Mouse (Mus musculus): Measurements from ENCODE around the gene Sema5a. TPM values are rescaled to one million over a fixed set of nuclear protein-coding genes. Genes with fewer than 3 reads are reported as not detected.

Sema5a gene
- polyA plus RNA-seq, 1 experiment from 2014 or later, result 19.6 TPM

- Histone ChIP-seq H3K4me3 (no peak overlapping the region), H3K4me2 (no peak overlapping the region), H3K36me3 (ENCODE audit: poor library complexity, severe bottlenecking) (peaks cover 16% of the 10 kb centered on the region), H3K27me3 (no peaks in the 10 kb centered on the region), H3K4me1 (peaks cover 31% of the 10 kb centered on the region), H3K9ac (no peak overlapping the region), H3K27ac (no peak overlapping the region), H3K9me3 (replicated peaks) (peaks cover 5% of the 10 kb centered on the region)
- 44% methylated on average over 7 of the region's 7 CpGs for WGBS
- ATAC-seq, result peak; percentile 28; the same call in 1 of the 2 replicates
Measured at GRCm38 (mm10) chr15:32257886-32258319, 13.3 kb downstream of the Sema5a start.

DNA sequence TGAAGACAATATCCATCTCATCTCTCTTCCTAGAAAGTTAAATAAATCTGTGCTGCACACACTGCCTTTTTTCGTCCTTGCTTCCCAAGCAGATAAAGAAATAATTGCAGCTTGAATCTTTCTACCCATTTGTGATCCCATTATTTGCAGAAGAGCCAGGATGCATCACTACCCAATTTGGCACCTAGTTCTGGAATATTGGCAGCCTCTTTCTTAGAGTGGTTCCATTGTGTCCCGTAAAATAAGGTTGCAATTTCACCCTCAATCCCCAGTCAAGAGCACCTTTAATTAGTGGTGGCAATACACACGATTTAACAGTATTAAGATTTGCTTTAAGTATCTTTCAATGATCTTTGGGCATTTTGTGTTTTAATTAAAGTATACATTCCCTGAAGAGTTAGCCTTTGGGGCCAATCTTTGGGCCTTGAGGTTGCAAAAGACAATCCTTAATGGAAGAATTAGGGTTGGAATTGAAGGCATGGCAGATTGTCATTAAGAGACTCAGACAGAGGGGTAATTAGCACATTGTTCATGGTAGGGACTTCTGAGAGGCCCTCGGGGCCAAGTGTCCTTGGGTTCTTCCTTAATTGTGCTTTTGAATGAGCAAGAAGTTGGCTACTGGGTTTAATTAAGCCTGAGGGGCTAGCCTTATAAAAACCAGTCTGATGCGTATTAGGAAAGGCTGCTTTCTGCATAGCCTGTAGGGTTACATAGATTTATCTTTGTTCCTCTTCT lies 14.9 kb downstream of the Sema5a start:
- peaks cover 31% of the 10 kb centered on the region for H3K4me1 ChIP-seq
- no peak overlapping the region for H3K4me2 ChIP-seq
- peak; percentile 36; the same call in 1 of the 2 replicates for ATAC-seq
- H3K27ac ChIP-seq, result no peak overlapping the region
- no peaks in the 10 kb centered on the region for H3K9me3 ChIP-seq (replicated peaks)
- WGBS, result 19% methylated on average over 5 of the region's 5 CpGs
- no peaks in the 10 kb centered on the region for H3K27me3 ChIP-seq
- H3K36me3 ChIP-seq (ENCODE audit: poor library complexity, severe bottlenecking), result peaks cover 5% of the 10 kb centered on the region
- no peak overlapping the region for H3K4me3 ChIP-seq
- H3K9ac ChIP-seq, result no peak overlapping the region

- H3K4me1 ChIP-seq, result peaks cover 44% of the 10 kb centered on the region
- H3K9ac ChIP-seq, result no peak overlapping the region
- 37% methylated on average over 5 of the region's 5 CpGs for WGBS
- peaks cover 5% of the 10 kb centered on the region for H3K36me3 ChIP-seq (ENCODE audit: poor library complexity, severe bottlenecking)
- H3K9me3 ChIP-seq (replicated peaks), result no peaks in the 10 kb centered on the region
- H3K27me3 ChIP-seq, result no peaks in the 10 kb centered on the region
- H3K27ac ChIP-seq, result no peak overlapping the region
- ATAC-seq, result 0 out of 2 replicates have a peak, but pooled peaks have one; percentile 25
- H3K4me3 ChIP-seq, result no peak overlapping the region
- no peak overlapping the region for H3K4me2 ChIP-seq
Measured at GRCm38 (mm10) chr15:32260942-32261341, 16.3 kb downstream of the Sema5a start.

DNA sequence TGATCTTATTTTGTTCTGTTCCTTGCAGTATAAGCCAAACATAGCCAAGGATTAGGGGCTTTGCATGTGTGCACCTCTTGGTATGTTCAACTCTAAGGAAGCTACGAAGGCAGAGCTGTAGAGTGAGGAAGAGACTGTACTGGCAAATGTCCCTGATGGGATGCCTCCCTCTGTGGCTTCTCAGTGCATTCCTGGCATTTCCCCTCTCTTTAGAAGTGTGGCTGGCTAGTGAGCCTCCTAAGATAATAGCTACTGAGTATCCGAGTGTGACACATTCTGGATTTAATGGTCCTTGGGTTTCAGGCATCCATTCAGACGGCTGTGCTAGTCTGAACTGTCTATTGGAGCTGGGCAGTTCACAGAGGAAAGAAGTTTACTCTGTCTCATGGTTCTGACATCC lies 19.0 kb downstream of the Sema5a start:
- no peaks in the 10 kb centered on the region for H3K9me3 ChIP-seq (replicated peaks)
- H3K36me3 ChIP-seq (ENCODE audit: poor library complexity, severe bottlenecking), result peaks cover 5% of the 10 kb centered on the region
- no peak overlapping the region for H3K4me2 ChIP-seq
- H3K27ac ChIP-seq, result no peak overlapping the region
- 56% methylated on average over 3 of the region's 3 CpGs for WGBS
- no peak overlapping the region for H3K9ac ChIP-seq
- peaks cover 36% of the 10 kb centered on the region for H3K4me1 ChIP-seq
- no peak for ATAC-seq
- no peak overlapping the region for H3K4me3 ChIP-seq
- no peaks in the 10 kb centered on the region for H3K27me3 ChIP-seq

DNA sequence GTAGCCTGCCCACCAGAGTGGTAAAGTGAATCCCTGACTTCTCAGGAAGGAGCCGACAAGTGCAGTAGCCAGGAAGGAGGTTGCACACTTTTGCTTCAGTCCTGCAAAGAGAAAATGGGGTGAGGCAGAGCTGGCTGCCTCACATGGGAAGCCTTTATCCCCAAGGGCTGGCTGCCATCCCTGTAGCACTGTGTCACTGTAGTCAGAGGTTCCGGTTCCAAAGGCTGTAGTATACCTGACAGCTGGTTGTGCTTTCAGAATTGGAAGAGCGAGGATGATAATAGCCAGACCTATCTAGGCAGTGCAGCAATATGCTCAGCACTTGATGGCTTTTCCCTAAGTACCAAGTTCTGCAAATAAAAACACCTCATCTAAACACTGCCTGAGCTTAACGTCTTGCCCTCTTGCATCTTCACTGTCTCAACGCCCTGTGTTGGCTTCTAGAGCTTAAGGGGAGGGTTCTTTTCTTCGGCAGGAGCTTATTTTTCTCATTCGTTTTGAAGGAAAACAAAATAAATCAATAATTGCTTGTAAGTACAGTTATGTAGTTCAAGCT lies 20.3 kb downstream of the Sema5a start:
- ATAC-seq, result no peak

DNA sequence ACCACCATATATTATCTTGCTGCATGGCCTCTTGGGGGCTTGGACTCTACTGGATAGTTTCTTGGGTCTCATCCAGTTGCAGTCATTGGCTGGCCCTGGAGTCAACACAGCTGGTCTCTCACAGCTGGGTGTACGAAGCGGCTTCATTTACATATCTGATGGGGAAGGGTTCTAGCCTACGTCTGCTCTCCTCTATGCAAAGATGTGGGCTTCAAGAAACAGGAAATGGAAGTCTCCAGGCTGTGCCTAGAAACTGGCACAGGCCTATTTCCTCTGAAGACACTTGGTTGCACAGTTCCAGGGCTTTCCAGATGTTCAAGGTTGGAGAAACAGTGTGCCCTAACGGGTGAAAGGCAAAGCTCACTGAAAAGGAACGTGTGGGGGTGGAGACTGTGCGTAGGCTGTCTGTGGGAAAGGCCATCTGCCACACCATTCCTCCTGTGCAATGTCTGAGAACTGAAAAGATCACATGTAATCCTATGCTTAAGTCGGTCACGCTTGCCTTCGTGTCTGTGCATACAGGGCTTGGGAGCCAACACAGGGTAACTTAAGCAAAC lies 20.8 kb downstream of the Sema5a start:
- H3K27me3 ChIP-seq, result no peaks in the 10 kb centered on the region
- H3K36me3 ChIP-seq (ENCODE audit: poor library complexity, severe bottlenecking), result peaks cover 5% of the 10 kb centered on the region
- H3K27ac ChIP-seq, result no peak overlapping the region
- H3K9ac ChIP-seq, result no peak overlapping the region
- no peak overlapping the region for H3K4me3 ChIP-seq
- ATAC-seq, result no peak
- H3K9me3 ChIP-seq (replicated peaks), result no peaks in the 10 kb centered on the region
- H3K4me2 ChIP-seq, result no peak overlapping the region
- peaks cover 23% of the 10 kb centered on the region for H3K4me1 ChIP-seq
- 80% methylated on average over 9 of the region's 9 CpGs for WGBS

More for the DNA sequence above, 20.3 kb downstream of the Sema5a start:
- no peak overlapping the region for H3K4me3 ChIP-seq
- peaks cover 5% of the 10 kb centered on the region for H3K36me3 ChIP-seq (ENCODE audit: poor library complexity, severe bottlenecking)
- no peaks in the 10 kb centered on the region for H3K9me3 ChIP-seq (replicated peaks)
- no peaks in the 10 kb centered on the region for H3K27me3 ChIP-seq
- no peak overlapping the region for H3K4me2 ChIP-seq
- no peak overlapping the region for H3K27ac ChIP-seq
- WGBS, result 88% methylated on average over 7 of the region's 7 CpGs
- peaks cover 27% of the 10 kb centered on the region for H3K4me1 ChIP-seq
- no peak overlapping the region for H3K9ac ChIP-seq

DNA sequence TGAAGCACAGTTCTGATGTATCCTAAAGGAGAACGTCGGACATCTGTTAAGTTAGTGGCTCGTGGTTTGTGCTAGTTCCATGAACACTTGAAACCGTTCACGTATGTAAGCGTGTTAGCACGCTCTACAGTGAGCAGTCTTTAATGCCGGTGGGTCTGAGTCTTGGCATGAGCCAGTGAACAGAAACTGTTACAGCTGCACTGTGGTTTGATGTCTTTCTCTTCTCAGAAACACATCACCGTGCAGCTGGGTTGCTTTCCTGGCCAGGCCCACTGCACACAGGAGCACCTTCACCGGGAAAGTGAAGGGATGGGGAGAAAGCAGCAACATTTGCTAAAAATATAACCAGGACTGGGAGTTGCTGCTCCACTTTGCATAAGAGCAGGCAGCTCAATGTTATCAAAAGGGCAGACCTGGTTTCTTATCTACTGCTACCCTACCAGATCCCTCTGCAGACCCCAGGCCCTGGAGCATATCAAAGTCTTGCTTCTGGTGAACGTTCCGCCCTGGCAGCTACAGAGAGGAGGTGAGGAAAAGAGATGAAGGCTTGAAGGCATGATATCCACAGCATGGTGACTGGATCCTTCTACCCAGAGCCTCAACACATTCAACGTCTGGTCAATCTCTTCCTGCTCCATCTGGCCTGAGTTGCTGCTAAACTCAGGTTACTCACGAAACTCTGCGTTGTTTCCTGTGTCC lies 21.7 kb downstream of the Sema5a start:
- Histone ChIP-seq H3K27ac (no peak overlapping the region), H3K9ac (no peak overlapping the region), H3K4me3 (no peak overlapping the region), H3K4me1 (peaks cover 16% of the 10 kb centered on the region), H3K4me2 (no peak overlapping the region), H3K27me3 (no peaks in the 10 kb centered on the region), H3K9me3 (replicated peaks) (no peaks in the 10 kb centered on the region), H3K36me3 (ENCODE audit: poor library complexity, severe bottlenecking) (peaks cover 6% of the 10 kb centered on the region)
- 92% methylated on average over 15 of the region's 15 CpGs for whole genome bisulfite sequencing
- ATAC-seq, result no peak

DNA sequence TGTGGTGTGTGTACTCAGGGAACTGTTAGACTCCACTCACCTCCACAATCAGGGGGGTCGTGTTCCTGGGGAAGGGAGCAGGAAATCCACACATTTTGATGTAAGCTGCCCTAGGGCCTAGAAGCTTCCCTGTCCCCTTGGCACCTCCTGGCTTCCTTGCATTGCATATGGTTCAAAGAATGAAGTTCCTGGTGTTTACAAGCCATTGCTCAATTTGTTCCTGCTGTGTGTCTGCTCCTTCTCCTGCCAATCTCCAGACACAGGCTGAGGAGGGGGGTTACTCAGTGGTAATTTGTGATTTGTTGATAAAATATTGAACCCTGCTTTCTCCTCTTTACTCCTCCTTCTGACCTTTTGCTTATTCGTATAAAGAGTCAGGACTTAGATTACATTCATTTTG lies 25.5 kb downstream of the Sema5a start:
- no peaks in the 10 kb centered on the region for H3K9me3 ChIP-seq (replicated peaks)
- no peak overlapping the region for H3K4me3 ChIP-seq
- H3K4me1 ChIP-seq, result peaks cover 12% of the 10 kb centered on the region
- peaks cover 3% of the 10 kb centered on the region; the same call in 1 of the 2 replicates for H3K36me3 ChIP-seq (ENCODE audit: poor library complexity, severe bottlenecking)
- WGBS, result 73% methylated on average over 2 of the region's 2 CpGs
- H3K27ac ChIP-seq, result no peak overlapping the region
- ATAC-seq, result no peak
- no peak overlapping the region for H3K4me2 ChIP-seq
- no peak overlapping the region for H3K9ac ChIP-seq
- H3K27me3 ChIP-seq, result no peaks in the 10 kb centered on the region

- H3K27me3 ChIP-seq, result no peaks in the 10 kb centered on the region
- WGBS, result 80% methylated on average over 6 of the region's 6 CpGs
- H3K4me1 ChIP-seq, result peaks cover 14% of the 10 kb centered on the region
- H3K27ac ChIP-seq, result no peak overlapping the region
- peaks cover 3% of the 10 kb centered on the region; the same call in 1 of the 2 replicates for H3K36me3 ChIP-seq (ENCODE audit: poor library complexity, severe bottlenecking)
- H3K9me3 ChIP-seq (replicated peaks), result no peaks in the 10 kb centered on the region
- no peak for ATAC-seq
- H3K4me3 ChIP-seq, result no peak overlapping the region
- H3K9ac ChIP-seq, result no peak overlapping the region
- H3K4me2 ChIP-seq, result no peak overlapping the region
Measured at GRCm38 (mm10) chr15:32273925-32274324, 29.3 kb downstream of the Sema5a start.

- Histone ChIP-seq H3K36me3 (ENCODE audit: poor library complexity, severe bottlenecking) (peaks cover 3% of the 10 kb centered on the region; the same call in 1 of the 2 replicates), H3K4me1 (peaks cover 16% of the 10 kb centered on the region), H3K9me3 (replicated peaks) (no peaks in the 10 kb centered on the region), H3K4me3 (no peak overlapping the region), H3K27ac (no peak overlapping the region), H3K27me3 (no peaks in the 10 kb centered on the region), H3K4me2 (no peak overlapping the region), H3K9ac (no peak overlapping the region)
- no peak for ATAC-seq
- 88% methylated on average over 5 of the region's 5 CpGs for WGBS
Measured at GRCm38 (mm10) chr15:32275020-32275419, 30.4 kb downstream of the Sema5a start.

DNA sequence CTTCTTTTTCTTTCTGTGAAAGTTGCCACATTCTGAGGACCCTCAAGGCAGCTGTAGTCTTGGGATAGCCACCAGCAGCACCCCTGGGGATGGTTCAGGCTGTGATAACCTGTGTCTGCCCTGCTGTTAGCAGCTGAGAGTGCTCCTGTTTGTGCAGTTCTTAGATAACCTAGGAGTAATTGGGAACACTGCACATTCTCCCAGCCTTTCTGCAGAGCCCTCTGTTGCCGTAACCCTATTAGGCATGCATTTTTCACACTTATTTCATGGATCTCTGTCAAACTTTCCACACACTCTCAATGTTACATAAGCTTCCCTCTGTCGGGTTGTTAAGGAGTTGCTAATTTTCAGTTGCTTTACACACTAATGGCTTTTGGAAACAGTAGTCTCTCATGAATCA lies 34.0 kb downstream of the Sema5a start:
- peak; percentile 61 for ATAC-seq
- WGBS, result 48% methylated on average over 2 of the region's 2 CpGs
- H3K4me2 ChIP-seq, result no peak overlapping the region

GRCm38 (mm10) chr15:32281374-32281773 lies 36.8 kb downstream of the Sema5a start:
- H3K27ac ChIP-seq, result no peak overlapping the region
- no peak for ATAC-seq

More for the DNA sequence above, 34.0 kb downstream of the Sema5a start:
- Histone ChIP-seq H3K9me3 (replicated peaks) (no peaks in the 10 kb centered on the region), H3K9ac (no peak overlapping the region), H3K27me3 (no peaks in the 10 kb centered on the region), H3K4me1 (peaks cover 16% of the 10 kb centered on the region), H3K36me3 (ENCODE audit: poor library complexity, severe bottlenecking) (no peaks in the 10 kb centered on the region; the same call in 1 of the 2 replicates), H3K4me3 (no peak overlapping the region), H3K27ac (peak overlapping the region; percentile 15; the same call in 1 of the 2 replicates)

More at GRCm38 (mm10) chr15:32281374-32281773, 36.8 kb downstream of the Sema5a start:
- Histone ChIP-seq H3K9ac (no peak overlapping the region), H3K4me2 (no peak overlapping the region), H3K4me1 (peaks cover 11% of the 10 kb centered on the region), H3K36me3 (ENCODE audit: poor library complexity, severe bottlenecking) (no peaks in the 10 kb centered on the region), H3K27me3 (no peaks in the 10 kb centered on the region), H3K4me3 (no peak overlapping the region), H3K9me3 (replicated peaks) (no peaks in the 10 kb centered on the region)
- 83% methylated on average over 4 of the region's 4 CpGs for WGBS
